Mouse (Mus musculus) gonadal fat pad, adult 2 months (tissue): Measurements from ENCODE around the gene Ncf2. TPM values are rescaled to one million over a fixed set of nuclear protein-coding genes. Genes with fewer than 3 reads are reported as not detected.

ENCODE experiments used
- DNase-seq: peaks from one replicate; pipeline ENCODE4 v3.0.0-alpha.2; 2012; ENCODE audit warnings: low read depth
- polyA plus RNA-seq: library from polyadenylated mRNA; depleted of rRNA; stranded (reverse); fragments of >200 nt; gene quantifications from 2 replicates; pipeline ENCODE4 v1.2.3, GENCODE M21; 2012; rRNA removed

The Ncf2 gene
- polyA plus RNA-seq, 1 experiment, result 65.7 TPM

- DNase-seq, result no peak
Measured at GRCm38 (mm10) chr1:152831003-152831402, 31.0 kb downstream of the Ncf2 start.

DNA sequence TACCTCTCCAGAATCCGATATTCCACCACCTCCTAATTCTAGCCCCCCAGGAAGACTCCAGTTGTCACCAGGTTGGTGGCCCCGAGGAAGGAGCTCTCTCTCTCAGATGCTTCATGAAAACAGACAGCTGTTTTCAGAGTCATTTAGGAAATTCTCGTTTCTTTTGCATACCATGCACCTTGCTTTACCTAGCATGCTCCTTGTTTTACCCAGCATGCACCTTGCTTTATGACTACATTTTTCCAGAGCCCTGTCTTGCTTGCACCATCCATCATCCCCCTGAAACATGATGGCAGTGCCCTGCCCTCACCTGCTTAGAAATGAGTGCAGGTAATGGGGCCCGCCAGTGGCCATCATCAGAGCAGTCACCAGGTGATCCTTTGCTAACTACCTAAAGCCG, 31.6 kb downstream of the Ncf2 start:
- no peak for DNase-seq

DNA sequence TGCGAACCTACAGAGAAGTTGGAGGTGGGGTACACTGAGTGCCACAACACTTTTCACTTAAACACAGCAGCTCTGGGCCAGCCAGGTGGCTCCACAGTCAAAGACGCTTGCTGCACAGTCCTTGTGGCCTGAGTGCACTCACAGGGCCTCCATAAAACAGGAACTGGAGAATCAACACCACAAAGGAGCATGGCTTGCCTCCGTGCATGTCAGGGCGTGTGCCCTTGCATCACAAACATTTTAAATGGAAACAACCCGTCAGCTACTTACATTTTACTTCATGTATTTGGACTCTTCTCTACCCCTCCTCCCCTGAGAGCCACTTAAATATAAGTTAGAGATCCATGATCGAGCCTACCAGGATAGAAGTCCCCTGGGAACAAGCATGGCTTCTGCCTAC, 32.3 kb downstream of the Ncf2 start:
- DNase-seq, result no peak

DNA sequence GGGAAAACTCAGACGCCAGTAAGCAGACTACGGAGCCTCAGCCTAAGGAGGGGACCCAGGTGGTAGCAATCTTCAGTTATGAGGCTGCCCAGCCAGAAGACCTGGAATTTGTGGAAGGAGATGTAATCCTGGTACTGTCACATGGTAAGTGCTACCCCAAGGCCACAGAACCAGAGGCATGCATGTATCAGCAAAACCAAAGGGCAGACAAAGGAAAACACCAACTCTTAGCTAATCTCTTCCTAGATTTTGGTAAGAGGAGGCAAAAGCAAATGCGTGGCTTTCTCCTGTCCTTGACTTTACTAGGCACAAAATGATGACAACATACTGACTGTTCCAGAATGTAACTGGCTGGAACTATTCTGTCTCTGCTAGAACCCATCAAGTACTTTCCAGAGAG, 35.1 kb downstream of the Ncf2 start:
- DNase-seq, result no peak

DNA sequence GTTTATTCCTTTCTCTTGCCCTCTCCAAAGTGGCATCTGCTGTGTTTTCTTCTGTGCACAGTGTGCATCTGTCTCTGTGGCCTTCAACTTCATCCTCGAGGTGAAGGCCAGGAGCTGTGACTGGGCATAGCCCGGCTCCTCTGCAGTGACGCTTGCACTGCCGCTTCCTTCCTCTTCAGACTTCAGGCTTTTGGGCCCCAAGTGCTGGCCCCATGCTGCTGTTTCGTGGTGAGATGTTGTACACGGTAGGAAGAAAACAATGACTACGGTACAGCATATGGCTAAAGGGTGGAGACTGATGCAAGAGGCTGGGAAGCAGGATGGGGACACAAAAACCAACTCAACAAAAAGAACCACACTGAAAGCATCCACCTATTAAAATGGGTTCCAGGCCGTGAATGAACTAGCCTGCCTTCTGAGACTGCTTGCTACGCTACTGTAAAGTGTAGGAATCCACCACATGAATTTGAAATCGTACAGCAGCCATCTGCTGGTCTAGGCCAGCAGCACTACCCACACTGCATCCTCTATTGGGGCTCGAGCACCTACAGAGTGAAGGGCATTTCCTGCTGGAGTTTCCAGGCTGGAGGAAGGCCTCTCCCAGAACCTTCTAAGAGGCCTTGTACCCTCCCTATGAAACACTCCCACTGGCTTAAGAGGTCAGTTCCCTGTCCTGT, 38.2 kb downstream of the Ncf2 start:
- DNase-seq, result no peak

DNA sequence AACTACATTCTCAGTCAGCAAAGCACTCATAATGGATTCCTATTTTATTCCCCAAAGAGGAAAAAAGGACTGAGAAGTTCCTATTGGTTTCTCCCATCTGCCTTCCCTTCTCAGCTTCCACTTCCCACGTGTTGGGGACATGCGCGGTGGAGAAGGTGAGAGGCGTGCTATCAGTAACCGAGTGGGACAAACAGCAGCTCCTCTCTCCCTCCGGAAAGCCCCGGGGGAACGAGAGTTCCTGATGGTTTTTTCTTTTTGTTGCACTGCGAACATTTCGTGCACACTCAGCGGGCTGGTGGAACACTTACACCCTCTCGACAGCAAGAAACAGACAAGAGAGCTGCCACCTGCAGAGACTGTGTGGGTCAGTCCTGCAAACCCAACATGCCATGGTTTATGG, 38.8 kb downstream of the Ncf2 start:
- no peak for DNase-seq

DNA sequence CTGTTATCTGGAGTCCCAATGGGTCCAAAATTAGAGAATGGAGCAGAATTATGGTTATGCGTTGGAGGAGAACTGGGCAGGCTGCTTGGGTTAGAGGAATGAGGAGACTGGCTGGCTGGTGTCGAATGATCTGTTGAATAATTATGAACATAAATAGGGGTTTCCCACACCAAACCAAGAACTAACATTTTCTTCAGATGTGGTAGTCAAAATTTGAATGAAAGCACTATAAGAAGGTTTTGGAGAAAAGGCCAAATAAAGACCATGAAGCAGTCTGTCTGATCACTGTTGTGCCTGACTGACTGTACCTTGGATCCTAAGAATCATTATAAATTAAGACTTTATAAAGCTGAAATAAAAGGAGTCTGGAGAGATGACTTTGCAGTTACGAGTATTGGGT, 40.3 kb downstream of the Ncf2 start:
- no peak for DNase-seq

GRCm38 (mm10) chr1:152841057-152841456, 41.1 kb downstream of the Ncf2 start:
- DNase-seq, result no peak

- DNase-seq, result no peak
Measured at GRCm38 (mm10) chr1:152844634-152845033, 44.6 kb downstream of the Ncf2 start.

DNA sequence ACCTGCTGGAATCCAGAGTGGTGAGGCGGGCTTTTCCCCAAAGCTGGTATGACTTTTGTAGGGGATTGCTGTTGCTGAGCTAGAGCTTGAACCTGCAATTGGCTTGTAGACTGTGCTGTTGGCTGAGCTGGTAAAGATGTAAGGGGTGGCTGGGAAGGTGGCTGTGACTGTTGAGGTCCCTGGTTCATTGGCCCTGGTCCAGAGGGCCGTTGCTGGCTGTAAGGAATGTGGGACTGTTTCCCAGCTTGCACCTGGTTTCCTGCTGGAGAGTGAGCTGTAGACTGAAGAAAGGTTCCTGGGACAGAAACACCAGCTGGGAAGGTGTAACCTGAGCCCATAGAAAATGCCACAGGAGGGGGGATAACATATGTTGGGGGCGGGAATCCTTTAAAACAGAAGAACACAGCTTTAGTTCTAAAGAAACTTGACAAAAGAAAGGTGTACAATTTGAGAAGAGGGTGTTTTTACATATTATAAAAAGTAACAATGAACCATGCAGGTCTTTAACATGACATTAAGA, 45.3 kb downstream of the Ncf2 start:
- DNase-seq, result no peak

- DNase-seq, result no peak
Measured at GRCm38 (mm10) chr1:152846856-152847255, 46.9 kb downstream of the Ncf2 start.

DNA sequence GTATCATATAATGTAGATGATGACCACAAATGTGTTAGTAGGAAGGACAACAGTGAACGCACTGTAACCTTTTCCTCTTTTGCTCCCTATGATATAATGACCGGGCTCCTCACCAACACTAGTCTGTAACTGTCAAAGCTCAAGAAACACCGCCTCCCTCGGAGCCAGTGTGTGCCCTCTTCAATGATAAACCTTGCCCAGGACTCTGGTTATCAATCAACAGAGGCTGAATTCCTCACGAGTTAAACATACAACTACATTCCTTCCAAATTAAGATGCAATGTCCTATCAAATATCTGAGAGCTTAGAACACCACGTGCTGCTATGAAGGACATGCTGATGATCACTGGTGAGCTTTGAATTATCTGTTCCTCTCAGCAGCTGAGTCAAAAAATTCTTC, 69.9 kb downstream of the Ncf2 start:
- no peak for DNase-seq

DNA sequence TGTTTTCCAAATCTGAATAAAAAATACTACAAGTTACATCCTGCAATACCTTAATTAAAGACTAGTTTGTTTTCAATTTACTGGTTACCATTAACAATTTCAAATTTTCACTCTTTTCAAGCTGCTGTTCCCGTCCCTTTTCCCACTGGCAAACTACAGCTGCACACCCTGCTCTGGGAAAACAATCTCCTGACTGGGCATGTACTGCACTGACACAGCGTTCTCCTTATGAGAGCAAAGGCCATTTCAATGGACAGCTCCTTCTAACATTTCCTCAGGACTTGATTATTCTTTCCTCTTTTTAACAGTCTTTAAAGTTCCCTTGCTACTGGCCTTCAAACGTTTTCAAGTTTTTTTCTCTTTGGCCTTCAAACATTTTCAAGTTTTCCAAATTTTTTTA, 71.0 kb downstream of the Ncf2 start:
- DNase-seq, result no peak

Other genes with a start within 250 kb of the Ncf2 start
- not detected in 2 replicates for gene Apobec4, start 49.6 kb upstream of the Ncf2 start, polyA plus RNA-seq
- gene Rgl1, start 33.8 kb upstream of the Ncf2 start, polyA plus RNA-seq, result 18.1 and 21.5 TPM in 2 replicates
- gene Arpc5, start 33.7 kb upstream of the Ncf2 start, polyA plus RNA-seq, result 83.3 and 101 TPM in 2 replicates
- gene Smg7, start 102.5 kb downstream of the Ncf2 start, polyA plus RNA-seq, result 33.9 and 39.9 TPM in 2 replicates
- 1.1 and 1.2 TPM in 2 replicates for gene Nmnat2, start 154.8 kb downstream of the Ncf2 start, polyA plus RNA-seq